11 mouse cellular contexts compared by ENCODE assay signal in genomic region chr13:58073254-58073882, GRCm38 (mm10). TPM values are rescaled to one million over a fixed set of nuclear protein-coding genes. Genes with fewer than 3 reads are reported as not detected.
A peak's percentile ranks its signal among the peaks of the same experiment; 100 is the strongest.
DNase-seq lines count a peak whose midpoint lies in the region.
"Had no signal": no experiment of that assay in that cellular context is flagged by ENCODE, and none has a peak within 500 bp of the region (broad histone marks: within the 10 kb centered on the region; RNA-seq: fewer than 3 reads in every experiment).

No protein-coding gene starts in this region.

- DNase-seq in gastrocnemius, adult 18-20 months (ENCODE audit: low spot score), result peak; percentile 11
- DNase-seq in gastrocnemius, adult 8-10 months (ENCODE audit: low spot score in 2 of 2), result no peak
- peak; percentile 48 for DNase-seq in layer of hippocampus, adult 11-12 months (ENCODE audit: low spot score)
- DNase-seq in layer of hippocampus, postnatal 25 days (ENCODE audit: extremely low spot score in 1 of 2, low spot score in 1 of 2), result no peak
- DNase-seq in right cerebral cortex, adult 18-20 months, result peak; percentile 83
- no peak for DNase-seq in right cerebral cortex, postnatal 14 days
- peak; percentile 51 to 72 for DNase-seq in right cerebral cortex, postnatal 36 days (ENCODE audit: low spot score in 2 of 2)
- DNase-seq in ovary, postnatal 10 days (ENCODE audit: low spot score), result no peak
- DNase-seq: cerebellum, adult 8-10 months; embryo, embryonic 11 days; liver, embryonic 13.5 days had no signal

RNA-seq across cellular contexts. Expression of gene Klhl3, which starts 40.0 kb away (rescaled TPM):
- total RNA-seq in gastrocnemius, adult 18-20 months (2021), result under 1 TPM; 0.26 to 0.78 TPM
- total RNA-seq in gastrocnemius, adult 8-10 months (2022), result under 1 TPM; 0.22 to 0.46 (median 0.31) TPM
- total RNA-seq in layer of hippocampus, postnatal 25 days (2021), result 10 to 100 TPM; 45.2 to 47.4 TPM

RNA-seq across cellular contexts. Expression of gene Hnrnpa0, which starts 55.0 kb away (rescaled TPM):
- total RNA-seq in gastrocnemius, adult 18-20 months (2021), result 10 to 100 TPM; 30.8 to 34.4 TPM
- total RNA-seq in gastrocnemius, adult 8-10 months (2022), result 10 to 100 TPM; 27.2 to 39.3 (median 33.8) TPM
- 100 to 1,000 TPM; 127 to 131 TPM for total RNA-seq in layer of hippocampus, postnatal 25 days (2021)

Comparison
In these comparisons a context has a peak if more than half of its experiments do, and no peak if none do; other contexts are left out.
1. DNase-seq: peak in gastrocnemius, adult 18-20 months (single experiment), layer of hippocampus, adult 11-12 months (single experiment), right cerebral cortex, adult 18-20 months (single experiment) and right cerebral cortex, postnatal 36 days (2 of 2); none in gastrocnemius, adult 8-10 months (0 of 2), layer of hippocampus, postnatal 25 days (0 of 2), right cerebral cortex, postnatal 14 days (single experiment) and ovary, postnatal 10 days (single experiment).
2. RNA of gene Klhl3, which starts 40.0 kb away (total RNA-seq): 45.2 to 47.4 TPM in layer of hippocampus, postnatal 25 days; 0.26 to 0.78 TPM in gastrocnemius, adult 18-20 months and 0.22 to 0.46 TPM in gastrocnemius, adult 8-10 months; every median in the first group is over 10 times any median in the second.